Mouse (Mus musculus) natural killer cell, adult 2 months (primary cell): ENCODE data around the gene Hps3.
"Not testable (repeated sequence)": the region's sequence is repeated elsewhere in the genome, so short reads cannot be mapped to it uniquely, and the experiment has no call there.

Experiments used
- DNase-seq, 2 experiments: peaks; one replicate each; pipeline ENCODE4 v3.0.0; 2022; ENCODE audit warnings: low spot score in 2 of 2

Hps3 gene

DNA sequence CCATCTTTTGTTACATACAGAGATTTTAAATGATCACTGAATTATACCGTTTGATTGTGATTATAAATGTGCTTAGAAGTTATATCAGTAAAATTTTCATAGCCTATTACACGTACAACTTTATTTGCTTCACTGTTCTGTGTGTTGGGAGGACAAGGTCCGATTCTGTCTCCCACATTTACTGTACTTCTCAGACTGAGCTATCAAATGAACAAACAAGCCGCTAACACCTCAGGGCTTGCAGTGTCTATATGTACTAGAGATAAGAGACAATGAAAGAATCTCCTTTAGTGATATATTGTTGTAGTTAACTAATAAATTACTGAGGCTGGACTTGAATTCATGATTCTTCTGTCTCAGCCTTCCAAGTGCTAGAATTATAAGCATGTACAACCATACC lies 27.8 kb downstream of the Hps3 start:
- no peak for DNase-seq

DNA sequence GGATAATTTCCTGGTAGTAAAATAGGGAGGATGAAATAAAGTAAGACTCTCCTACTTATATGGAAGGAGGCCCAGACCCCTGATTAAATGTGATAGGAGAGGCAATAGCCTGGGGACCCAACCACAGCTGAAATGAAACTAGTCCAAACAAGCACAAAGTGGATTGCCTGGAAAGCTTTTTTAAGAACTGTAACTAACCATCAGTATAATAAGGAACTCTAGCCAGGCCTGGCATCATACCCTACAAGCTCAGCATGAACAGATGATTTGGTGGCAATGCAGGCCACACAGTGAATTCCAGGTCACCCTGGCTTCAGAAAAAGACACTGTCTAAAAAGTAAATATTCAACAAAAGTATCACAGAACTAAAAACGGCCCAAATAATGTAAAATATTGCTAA lies 29.5 kb downstream of the Hps3 start:
- DNase-seq = no peak

DNA sequence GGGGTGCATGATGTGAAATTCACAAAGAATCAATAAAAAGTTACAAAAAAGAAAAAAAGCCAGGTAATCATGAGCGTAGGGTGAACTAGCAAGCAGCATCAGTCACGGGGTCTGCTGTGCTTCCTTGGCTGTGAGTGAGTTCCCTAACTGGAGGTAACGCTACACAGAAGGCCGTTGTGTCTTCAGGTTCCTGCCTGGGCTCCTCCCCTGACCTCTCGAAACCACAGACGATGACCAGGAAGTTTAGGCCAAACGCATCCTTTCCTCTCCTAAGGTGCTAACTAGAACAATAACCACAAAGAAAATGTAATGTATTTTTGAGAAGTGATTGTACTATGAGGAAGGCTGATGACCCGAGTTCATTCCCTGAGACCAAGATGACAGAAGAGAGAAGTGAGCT lies 30.7 kb downstream of the Hps3 start:
- no peak for DNase-seq

DNA sequence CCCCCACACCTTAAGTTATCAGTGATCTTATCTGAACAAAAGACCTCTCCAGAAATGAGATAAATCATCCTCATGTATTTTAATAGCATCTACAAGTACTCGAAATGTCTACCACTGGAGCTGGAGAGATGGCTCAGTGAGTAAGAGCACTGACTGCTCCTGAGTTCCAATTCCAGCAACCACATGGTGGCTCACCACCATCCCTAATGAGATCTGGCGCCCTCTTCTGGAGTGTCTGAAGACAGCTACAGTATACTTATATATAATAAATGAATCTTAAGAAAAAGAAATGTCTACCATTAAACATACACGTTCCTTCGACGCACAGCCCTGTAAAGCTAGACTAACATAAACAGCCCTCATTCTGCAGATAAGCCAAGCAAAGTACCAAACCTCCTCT lies 32.3 kb downstream of the Hps3 start:
- peak in 1 of 2 experiments; percentile 15 for DNase-seq

DNA sequence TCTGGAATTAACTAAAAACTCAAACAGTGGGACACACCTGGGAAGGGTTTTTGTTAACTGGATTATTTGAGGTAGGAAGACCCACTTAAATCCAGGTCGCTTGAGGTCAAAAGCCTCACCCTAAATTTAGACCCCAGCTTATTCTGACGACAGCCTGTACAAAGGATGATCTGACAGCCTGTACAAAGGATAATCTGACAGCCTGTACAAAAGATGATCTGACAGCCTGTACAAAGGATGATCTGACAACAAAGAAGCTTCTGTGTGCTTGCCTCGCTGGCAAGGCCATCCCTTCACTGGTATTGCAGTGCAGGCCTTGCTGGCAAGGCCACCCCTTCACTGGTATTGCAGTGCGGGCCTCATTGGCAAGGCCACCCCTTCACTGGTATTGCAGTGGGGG lies 34.3 kb downstream of the Hps3 start:
- DNase-seq = no peak

DNA sequence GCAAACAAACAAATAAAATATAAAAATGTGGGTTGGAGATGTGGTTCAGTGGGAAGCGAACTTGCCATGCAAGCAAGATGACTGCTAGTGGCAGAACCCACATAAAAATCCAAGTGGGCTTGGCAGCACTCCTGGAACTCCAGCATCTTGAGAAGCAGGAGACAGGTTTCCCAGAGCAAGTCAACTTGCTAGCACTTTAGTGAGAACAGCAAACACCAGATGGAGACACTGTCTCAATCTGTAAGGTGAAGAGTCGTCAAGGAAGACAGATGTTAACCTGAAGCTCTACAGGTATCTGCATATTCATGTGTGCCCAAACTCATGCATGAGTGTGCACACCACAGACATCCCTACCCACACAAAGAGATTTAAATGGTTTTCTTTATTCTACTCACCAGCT lies 35.6 kb downstream of the Hps3 start:
- DNase-seq = no peak

DNA sequence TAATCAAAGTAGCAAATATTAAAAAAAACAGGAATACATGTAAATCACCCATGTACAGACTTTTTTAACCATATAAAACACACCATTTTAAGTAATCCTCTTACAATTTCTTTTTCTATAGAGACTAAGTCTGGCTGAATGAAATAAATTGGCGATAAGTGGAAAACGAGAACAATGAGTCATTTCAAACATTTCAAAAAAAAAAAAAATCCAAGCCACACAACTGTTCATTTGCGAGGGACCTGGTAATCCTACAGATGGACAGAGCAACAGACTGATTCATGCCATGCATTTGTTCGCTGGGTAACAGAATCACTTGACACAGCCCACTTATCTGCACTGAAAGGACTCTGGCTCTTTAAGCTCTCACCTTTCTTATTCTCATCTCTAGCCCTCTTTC lies 42.7 kb downstream of the Hps3 start:
- no peak for DNase-seq

DNA sequence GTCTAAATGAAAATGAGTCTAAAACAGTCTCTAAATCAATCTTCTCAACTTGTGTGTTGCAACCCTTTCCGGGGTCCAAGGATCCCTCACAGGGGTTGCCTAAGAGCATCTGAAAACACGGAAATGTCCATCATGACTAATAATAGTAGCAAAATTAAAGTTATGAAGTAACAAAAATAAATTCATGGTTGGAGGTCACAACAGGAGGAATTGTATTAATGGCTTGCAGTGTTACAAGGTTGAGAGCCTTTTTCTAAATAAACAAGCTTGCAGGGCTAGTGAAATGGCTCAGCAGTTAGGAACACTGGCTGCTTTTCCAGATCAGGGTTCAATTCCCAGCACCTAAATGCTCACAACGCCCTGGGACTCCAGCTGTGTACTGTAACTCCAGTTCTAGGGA lies 45.1 kb downstream of the Hps3 start:
- no peak for DNase-seq

DNA sequence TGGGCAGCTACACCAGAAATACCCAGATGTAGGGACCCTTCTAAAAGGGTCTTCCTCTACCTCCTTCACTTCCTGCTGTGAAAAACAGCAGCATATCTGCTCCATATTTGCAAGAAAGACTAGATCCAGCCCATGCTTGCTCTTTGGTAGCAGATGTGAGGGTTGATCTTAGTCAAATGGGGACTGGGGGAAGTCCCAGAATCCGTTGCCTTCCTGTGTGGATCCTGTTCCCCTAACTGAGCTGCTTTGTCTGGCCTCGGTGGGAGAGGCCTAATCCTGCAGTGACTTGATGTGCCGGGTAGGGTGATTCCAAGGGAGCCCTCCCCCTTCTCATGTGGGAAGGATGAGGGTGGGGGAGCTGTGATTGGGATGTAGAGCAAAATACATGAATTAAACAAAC lies 49.0 kb downstream of the Hps3 start:
- DNase-seq = no peak

DNA sequence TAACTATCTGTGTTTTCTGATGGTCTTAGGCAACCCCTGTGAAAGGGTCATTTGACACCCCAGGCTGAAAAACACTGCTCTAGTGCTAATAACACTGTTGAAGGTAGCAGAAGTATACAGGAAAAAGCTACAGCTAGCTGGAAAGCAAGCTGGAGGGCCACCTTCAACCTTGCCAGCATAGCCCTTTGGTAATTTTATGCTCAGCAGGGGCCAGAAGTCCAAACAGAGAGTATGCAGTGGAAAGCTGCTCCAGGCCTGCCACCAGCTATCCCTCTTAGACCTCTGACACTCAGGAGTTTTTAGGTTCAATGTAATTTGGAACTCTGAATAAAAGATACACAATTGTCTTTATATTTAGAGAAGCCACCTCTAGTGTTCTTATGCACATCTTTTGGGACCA lies 52.3 kb downstream of the Hps3 start:
- no peak for DNase-seq

DNA sequence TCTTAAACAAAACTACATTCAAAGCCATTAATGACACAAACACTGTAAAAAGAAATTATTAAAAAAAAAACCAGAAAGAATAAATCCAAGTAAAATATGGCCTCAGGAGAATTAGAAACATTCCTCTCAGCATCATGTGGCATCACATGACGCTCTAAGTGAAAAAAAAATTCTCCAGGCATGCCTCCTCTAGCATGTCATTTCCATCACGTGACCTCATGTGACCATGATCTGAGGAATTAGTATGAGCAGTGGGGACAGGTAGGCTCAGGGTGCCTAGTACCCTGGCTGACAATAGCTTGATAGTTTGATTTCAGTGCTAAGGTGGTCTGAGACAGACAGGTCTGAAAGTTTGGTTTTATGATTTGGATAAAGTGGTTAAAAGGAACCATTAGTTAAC lies 54.0 kb downstream of the Hps3 start:
- DNase-seq = no peak

DNA sequence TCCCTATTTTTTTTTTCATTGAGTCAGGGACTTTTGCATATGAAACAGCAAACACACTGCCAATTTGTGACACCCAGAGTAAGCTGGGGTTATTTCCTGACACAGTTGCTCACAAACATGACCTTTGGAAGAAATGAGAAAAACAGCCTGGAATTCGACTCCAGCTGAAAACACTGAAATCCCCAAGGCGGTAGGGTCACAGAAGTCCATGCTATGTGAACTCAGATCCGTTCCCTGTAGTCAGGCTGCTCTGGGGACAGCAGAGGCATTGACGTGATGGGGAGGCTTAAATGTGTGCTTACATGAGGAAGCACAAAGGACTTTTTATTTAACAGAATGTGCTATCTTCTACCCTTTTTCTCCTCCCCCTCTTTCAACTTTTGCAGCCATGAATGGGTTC lies 56.6 kb downstream of the Hps3 start:
- no peak for DNase-seq

DNA sequence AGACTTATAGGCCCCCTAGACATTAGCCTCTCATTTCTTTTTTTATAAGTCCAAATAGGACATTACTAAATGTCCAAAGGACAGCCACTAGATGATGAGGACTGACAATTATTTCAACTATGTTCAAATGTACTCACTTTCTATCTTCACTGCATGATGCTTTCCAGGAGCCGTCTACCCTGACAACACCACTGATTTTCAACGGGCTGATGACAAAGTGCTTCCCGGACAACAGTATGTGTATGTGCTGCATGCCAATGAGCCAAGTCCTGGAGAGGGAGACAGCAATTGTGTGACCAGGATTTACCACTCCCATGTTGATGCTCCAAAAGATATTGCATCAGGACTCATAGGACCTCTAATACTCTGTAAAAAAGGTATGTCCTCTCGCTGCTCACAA lies 69.0 kb downstream of the Hps3 start:
- DNase-seq = no peak

DNA sequence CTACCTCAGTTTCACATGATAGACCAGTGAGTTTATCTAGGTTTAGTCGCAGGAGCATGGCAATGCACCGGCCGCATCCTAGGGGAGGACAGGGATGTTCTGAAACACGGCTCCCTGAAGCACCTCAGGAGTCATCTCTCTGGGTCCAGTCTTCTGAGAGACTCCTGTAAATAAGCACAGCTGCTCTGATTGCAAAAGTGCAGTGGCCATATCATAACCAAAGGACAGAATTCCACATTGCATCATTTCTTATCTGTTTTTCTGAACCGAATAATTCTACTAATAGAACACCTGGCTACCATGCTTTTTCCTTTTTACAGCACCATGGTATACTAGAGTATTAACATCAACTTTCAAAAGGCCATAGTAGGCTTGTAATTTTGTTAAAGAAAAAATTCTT lies 69.9 kb downstream of the Hps3 start:
- no peak for DNase-seq

DNA sequence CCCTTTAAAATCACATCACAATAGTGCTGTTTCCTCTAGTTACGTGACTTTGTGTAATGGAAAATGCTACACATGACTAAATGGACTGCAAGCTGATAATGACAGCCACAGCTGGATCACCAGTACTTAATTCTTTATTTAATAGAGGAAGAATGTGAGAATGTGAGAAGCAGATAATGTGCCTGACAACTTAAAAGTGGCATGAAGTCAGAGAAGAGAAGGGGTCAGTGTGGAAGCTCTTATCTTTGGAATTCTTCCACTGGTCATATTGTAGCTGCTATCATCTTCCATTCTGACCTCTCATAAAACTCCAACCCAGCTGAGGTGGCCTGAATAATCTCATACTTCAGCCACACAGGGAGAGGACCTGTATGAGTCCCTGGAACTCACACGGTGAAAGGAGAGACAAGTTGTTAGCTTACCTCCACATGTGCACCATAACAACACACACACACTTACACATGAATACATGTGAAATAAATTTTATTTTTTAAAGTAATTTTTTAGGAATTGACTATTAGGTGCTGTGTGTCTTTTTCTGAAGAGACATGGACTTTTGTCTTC lies 70.4 kb downstream of the Hps3 start:
- DNase-seq = no peak

DNA sequence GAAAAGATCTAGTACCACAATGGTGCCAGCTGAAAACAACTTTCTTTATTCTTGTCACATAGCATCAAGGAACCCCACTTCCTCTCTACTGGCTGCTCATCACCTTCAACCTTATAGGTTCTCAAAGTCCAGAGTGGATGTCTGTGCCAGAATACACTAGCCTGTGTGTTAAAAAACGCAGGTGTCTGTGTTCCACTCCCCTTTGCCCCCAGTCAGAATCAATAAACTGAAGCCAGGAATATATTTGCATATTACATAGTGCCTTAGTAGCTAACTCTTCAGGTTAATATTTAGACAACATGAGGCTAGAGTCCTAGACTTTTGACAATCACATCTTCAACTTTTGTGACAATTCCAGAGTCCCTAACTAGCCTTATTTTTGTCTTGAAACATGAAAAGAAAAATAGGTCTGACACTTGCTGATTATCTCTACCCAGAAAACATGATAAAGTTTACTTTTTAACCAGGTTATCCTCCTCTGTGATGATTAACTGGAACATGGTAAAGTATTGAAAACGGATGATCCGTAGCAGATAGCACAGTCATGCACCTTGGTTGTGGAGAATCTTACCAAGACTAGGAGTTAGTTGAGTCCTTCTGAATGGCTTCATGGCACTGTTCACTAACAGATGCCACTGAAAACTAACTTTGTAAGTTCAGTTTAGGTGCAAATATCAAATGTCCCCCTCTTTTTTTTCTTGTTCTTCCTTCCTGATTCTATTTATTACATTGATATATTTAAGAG lies 72.2 kb downstream of the Hps3 start:
- DNase-seq = no peak

DNA sequence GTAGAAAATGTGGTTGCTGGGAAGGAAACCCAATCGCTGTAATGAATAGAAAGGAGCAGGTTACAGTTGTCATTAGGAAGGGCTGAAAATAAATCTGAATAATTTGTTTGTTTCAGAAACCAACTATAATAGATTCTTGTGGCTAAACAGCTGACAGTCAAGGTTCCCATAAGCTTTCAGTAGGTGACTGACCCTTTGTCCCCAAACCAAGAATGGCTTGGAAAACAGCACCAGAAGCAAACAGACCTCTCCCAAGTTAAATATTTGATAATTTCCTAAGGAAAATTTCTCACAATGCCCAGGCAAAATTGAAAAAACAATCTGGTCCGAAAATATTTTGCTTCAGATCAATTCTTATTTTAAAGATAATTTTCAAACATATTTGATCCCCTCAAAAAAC lies 73.8 kb downstream of the Hps3 start:
- DNase-seq = no peak

DNA sequence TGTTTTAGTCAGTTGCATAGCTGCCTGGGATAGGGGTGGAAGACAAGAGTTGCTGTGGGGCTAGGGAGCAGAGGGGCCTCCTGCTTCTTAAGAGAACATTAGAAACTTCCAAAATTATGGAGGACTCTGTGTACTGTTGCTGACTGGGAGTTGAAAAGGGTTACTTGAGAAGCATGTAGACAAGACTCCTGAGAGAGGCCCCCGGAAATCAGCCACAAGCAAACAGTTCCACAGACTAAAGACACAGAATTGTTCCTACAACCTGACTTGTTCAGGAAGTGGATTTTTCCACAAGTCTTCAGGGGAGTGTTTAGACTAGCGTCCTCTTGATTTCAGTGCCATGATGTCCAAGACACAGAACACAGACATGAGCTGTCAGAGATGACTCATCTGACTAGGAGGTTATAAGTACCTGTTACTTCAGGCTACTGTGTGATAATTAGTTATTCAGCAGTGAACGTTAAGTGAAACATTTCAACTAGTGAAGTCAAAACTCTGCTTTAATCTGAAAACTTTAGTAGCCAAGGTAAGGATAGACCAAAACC lies 74.5 kb downstream of the Hps3 start:
- no peak for DNase-seq

DNA sequence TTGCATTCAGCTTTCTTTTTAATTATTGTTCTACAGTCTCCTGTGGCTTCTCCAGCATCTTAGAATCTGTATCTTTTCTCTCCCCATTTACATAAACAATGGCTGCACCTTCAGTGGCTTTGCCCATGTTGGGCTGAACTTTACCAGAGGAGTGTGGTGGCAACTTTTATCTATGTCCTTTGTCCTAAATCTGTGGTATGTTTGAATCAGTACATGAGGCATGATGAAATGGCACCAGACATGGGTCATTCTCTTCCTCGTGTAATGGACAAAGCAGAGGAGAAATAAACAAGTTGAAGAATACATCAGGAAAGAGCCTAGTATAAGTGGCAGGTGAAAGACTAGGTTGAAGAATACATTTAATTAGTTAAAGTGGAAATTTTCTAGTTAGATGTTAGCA lies 76.1 kb downstream of the Hps3 start:
- DNase-seq = no peak

DNA sequence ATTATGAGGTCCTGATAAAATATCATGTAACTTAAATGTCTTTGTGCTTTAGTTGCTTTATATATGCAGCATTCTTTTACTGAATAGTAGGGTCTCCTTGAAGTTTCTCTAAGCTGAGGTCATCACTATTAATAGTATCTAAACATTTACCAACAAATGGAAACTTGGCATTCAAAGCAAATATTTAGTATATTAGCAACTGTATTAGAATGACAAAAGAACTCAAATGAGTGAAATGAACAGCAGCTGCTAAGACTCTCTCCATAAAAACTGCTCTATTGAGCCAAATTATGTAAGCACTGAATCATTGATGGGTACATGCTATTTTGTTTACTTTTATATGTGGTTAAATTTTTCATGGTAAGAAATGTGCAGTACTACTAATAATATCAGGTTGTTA lies 77.1 kb downstream of the Hps3 start:
- DNase-seq = no peak

DNA sequence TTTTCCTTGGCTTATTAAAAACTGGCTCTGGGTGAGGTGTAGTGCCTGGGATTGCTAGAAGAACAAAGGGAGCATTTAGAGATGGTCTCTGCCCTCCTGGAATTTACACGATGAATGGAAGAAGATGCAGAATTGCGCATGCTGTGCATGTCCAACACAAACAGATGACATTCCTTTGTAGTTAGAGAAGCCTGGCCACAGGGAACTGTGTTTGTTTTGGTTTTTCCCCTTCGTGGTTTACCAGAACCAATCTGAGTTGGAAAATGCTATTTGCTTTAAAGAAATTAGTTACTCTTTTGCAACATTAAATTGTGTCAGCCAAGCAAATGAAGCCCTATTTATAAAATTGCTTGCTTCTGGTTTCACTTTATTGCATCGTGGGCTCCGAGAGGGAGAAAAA lies 78.2 kb downstream of the Hps3 start, which contains the start of gene Cp:
Gene Cp, plus strand, starts transcription at position 170 of the 400 bp plus-strand sequence.
- no peak for DNase-seq

DNA sequence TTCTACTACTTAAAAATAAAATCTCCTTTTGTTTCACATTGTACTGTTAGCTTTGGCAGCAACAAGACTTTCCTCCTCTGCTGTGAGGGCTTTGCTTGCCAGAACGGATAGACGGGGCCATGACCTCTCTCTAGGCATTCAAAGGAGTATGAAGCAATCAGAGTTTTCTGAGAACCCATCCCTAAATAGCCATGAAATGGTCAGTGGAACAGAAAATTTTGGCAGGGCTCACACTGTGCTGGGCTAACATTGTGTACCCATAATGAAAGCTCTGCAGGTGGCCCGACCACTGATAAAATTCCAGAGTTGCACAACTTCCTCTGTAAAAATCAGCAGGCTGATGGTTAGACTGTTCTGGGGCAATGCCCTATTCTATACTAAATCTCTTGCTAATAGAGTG lies 81.2 kb downstream of the Hps3 start:
- DNase-seq = no peak

DNA sequence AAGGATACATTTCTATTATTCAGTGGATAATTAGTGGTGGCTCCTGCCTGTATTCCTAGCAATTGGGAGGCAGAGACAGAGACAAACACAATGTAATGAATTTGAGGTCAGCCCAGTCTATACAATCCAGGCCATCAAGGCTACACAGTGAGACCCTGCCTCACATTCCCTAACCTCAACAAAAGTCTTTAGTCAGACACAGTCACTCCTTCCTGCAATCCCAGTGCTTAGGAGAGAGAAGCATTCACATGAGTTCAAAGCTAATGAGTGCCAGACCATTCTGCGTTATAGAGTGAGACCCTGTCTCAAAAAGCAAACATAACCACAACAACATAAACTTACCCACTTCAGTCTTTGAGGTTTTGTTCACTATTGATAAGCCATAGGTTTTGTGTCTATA lies 81.7 kb downstream of the Hps3 start:
- DNase-seq = no peak

DNA sequence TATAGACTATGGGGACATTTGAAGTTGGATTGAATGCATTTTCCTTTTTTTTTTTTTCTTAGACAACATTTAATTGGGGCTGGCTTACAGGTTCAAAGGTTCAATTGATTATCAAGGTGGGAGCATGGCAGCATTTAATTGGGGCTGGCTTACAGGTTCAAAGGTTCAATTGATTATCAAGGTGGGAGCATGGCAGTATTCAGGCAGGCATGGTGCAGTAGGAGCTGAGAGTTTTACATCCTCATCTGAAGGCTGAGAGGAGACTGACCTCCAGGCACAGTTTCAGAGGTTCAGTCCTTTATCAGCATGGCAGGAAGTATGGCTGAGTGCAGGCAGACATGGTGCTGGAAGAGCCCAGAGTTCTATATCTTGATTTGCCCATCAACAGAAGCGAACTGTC lies 85.7 kb downstream of the Hps3 start:
- DNase-seq = not testable (repeated sequence)
